Mouse (Mus musculus) forebrain, embryonic 10.5 days (tissue): ENCODE measurements around the gene Vmn1r59. TPM values are rescaled to one million over a fixed set of nuclear protein-coding genes. Genes with fewer than 3 reads are reported as not detected.
"Not testable (repeated sequence)": the region's sequence is repeated elsewhere in the genome, so short reads cannot be mapped to it uniquely, and the experiment has no call there.

Experiments used
- DNase-seq: peaks from one replicate; pipeline ENCODE4 v3.0.0-alpha.2; 2017; ENCODE audit warnings: low spot score; ENCODE audit errors: extremely low spot score
- H3K27ac ChIP-seq: fragments of 300-500 bp; sonication (generic); 2 replicates; pipeline ENCODE4 v1.5.1; 2016; ENCODE audit warnings: mild to moderate bottlenecking
- H3K27me3 ChIP-seq: fragments of 300-500 bp; sonication (generic); 2 replicates; pipeline ENCODE4 v1.6.1; 2016; ENCODE audit warnings: mild to moderate bottlenecking; ENCODE audit not compliant: poor library complexity, severe bottlenecking
- H3K36me3 ChIP-seq: fragments of 300-500 bp; sonication (generic); replicated peaks from 2 replicates; pipeline ENCODE4 v1.6.1; 2016; ENCODE audit warnings: mild to moderate bottlenecking, moderate library complexity
- H3K4me1 ChIP-seq: fragments of 300-500 bp; sonication (generic); 2 replicates; pipeline ENCODE4 v1.6.1; 2016
- H3K4me3 ChIP-seq: fragments of 300-500 bp; sonication (generic); 2 replicates; pipeline ENCODE4 v1.5.1; 2016; ENCODE audit warnings: mild to moderate bottlenecking, moderate library complexity
- H3K9me3 ChIP-seq: fragments of 300-500 bp; sonication (generic); 2 replicates; pipeline ENCODE4 v1.6.1; 2016; ENCODE audit warnings: mild to moderate bottlenecking, moderate library complexity
- WGBS: fragments of 180-500 bp; shearing (Covaris S2); methylation state at CpG from one replicate; pipeline ENCODE4 v1.1.7; 2016; 5-methylcytosine and 5-hydroxymethylcytosine counted together
- polyA plus RNA-seq: library from polyadenylated mRNA; unstranded; fragments of >200 nt; fragmentation: Nextera tagmentation; extraction: Ambion mirVana; gene quantifications from 2 replicates; pipeline ENCODE4 v1.2.1, GENCODE M21; 2016

The Vmn1r59 gene
- not detected in 2 replicates for polyA plus RNA-seq

DNA sequence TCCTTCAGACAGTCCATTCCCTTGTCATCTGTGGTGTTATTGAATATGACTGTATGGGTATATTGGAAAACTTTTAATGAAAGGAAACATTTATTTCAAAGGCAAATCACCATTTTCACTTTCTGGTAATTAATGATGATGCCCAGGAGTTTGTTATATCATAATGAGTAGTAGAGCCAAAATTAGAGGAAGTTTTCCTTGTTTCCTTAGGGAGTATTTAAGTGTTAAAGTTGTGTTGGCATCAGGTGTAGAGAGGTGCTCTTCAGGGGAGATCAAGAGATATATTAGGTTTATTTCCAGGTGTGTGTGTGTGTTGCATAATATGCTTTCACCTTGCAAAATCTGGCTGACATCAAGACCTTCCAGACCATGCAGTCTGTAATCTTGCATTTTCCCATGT is at the start of gene Vmn1r59:
Gene Vmn1r59 (minus strand): TSS at position 101 of the 400 bp plus-strand sequence.
- no peaks in the 10 kb centered on the region for H3K36me3 ChIP-seq
- H3K27ac ChIP-seq = no peak within 1 kb of the TSS
- peaks cover 52% of the 10 kb centered on the region for H3K9me3 ChIP-seq
- no peaks in the 10 kb centered on the region for H3K27me3 ChIP-seq
- no peak for DNase-seq
- H3K4me3 ChIP-seq = no peak within 1 kb of the TSS
- no peaks in the 10 kb centered on the region for H3K4me1 ChIP-seq

DNA sequence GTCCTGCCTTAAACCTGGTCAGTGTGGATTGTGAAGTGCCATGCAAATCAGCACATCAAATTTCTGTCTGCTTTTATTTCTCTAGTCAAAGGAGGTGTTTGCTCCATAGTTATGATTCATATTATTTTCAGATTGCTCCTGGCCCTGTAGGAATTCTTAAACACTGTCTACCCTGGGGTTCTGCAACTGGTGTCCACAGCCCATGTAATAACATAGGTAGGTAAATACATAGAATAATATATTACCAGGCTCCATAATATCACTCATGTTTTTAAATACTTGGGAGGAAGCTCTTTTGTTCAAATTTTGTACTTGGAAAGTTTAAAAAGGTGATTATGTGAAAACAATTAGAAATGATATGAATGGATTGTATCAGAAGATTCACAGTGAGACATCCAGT is 37.3 kb upstream of the Vmn1r59 start, which contains the start of gene Vmn2r28:
Gene Vmn2r28 (minus strand): TSS at position 101 of the 400 bp plus-strand sequence.
- H3K27me3 ChIP-seq, H3K36me3 ChIP-seq, H3K27ac ChIP-seq, H3K4me3 ChIP-seq, H3K9me3 ChIP-seq, DNase-seq, H3K4me1 ChIP-seq: not testable (repeated sequence)

DNA sequence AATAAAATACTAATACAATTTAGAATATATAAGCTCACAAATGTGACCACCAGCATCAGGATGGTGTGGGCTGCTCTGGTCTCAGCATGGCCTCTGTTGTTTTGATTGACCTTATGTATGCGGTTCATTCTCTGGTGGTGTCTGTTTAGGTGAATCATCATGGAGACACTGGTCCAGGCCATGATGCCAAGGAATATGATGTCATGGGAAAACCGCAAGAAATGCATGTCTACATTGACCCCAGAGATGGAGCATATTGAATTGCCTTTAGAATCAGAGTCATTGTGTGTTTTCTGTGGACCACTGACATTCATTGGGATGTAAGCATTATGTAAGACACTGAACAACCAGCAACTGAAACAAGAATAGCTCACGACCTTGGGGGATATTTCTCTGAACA is 2.6 kb downstream of the Vmn1r59 start:
- H3K27ac ChIP-seq, H3K36me3 ChIP-seq, DNase-seq, H3K4me3 ChIP-seq, H3K4me1 ChIP-seq, H3K27me3 ChIP-seq: not testable (repeated sequence)
- WGBS = 73% methylated on average over 3 of the region's 3 CpGs
- H3K9me3 ChIP-seq = peaks cover 63% of the 10 kb centered on the region

DNA sequence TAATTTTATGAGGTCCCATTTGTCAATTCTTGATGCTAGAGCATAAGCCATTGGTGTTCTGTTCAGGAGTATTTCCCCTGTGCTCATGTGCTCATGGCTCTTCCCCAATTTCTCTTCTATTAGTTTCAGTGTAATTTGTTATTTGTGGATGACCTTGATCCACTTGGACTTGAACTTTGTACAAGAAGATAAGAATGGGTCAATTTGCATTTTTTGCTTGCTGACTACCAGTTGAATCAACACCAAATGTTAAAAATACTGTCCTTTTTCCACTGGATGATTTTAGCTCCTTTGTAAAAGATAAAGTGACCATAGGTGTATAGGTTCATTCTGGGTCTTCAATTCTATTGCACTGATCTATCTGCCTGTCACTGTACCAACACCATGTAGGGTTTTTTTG is 7.9 kb downstream of the Vmn1r59 start:
- no peak overlapping the region for H3K27ac ChIP-seq
- H3K9me3 ChIP-seq = peaks cover 40% of the 10 kb centered on the region
- no peaks in the 10 kb centered on the region for H3K4me1 ChIP-seq
- H3K36me3 ChIP-seq = no peaks in the 10 kb centered on the region
- H3K4me3 ChIP-seq = no peak overlapping the region
- DNase-seq = no peak
- no peaks in the 10 kb centered on the region for H3K27me3 ChIP-seq

DNA sequence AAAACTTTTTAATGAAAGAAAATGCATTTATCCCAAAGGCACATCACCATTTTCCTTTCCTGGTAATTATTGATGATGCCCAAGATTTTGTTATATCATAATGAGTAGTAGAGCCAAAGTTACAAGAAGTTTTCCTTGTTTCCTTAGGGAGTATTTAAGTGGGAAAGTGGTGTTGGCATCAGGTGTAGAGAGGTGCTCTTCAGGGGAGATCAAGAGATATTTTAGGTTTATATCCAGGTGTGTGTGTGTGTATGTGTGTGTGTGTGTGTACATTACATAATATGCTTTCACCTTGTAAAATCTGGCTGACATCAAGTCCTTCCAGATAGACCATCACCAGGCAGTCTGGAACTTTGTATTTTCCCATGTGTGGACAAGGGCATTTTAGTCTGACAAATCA is 43.3 kb downstream of the Vmn1r59 start, which contains the start of gene Vmn1r58:
Gene Vmn1r58 (minus strand): TSS at position 101 of the 400 bp plus-strand sequence.
- H3K4me3 ChIP-seq, DNase-seq: not testable (repeated sequence)

DNA sequence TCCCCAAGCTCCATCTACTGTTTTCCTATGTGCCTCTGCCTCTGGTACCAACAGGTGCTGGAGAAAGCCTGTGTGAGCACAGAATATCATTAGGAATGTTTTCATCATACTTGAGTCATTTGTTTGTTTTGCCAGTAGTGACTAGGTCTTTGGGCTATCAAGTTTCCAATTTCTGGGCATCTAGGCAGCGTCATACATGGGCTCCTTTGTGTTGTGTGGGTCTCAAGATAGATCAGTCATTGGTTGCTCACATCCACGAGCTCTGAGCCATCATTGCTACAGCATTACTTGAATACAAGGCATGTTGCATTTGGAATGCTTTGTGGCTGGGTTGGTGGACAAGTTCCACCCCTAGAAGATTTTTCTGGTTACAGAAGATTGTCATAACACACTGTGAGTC is 50.4 kb downstream of the Vmn1r59 start:
- H3K27ac ChIP-seq = no peak overlapping the region
- no peaks in the 10 kb centered on the region for H3K36me3 ChIP-seq
- no peak overlapping the region for H3K4me3 ChIP-seq
- no peaks in the 10 kb centered on the region for H3K4me1 ChIP-seq
- H3K9me3 ChIP-seq = peaks cover 61% of the 10 kb centered on the region
- WGBS = 42% methylated on average over 2 of the region's 2 CpGs
- DNase-seq = no peak
- no peaks in the 10 kb centered on the region for H3K27me3 ChIP-seq

More for the DNA sequence above, 43.3 kb downstream of the Vmn1r59 start, which contains the start of gene Vmn1r58:
- not testable (repeated sequence) for H3K36me3 ChIP-seq, H3K27ac ChIP-seq, H3K4me1 ChIP-seq, H3K27me3 ChIP-seq
- peaks cover 23% of the 10 kb centered on the region for H3K9me3 ChIP-seq

Other genes starting within 250 kb of the Vmn1r59 start
- not detected in 2 replicates for gene Vmn1r57, start 238.3 kb downstream of the Vmn1r59 start, polyA plus RNA-seq
- not detected in 2 replicates for gene Gm5065, start 106.2 kb downstream of the Vmn1r59 start, polyA plus RNA-seq
- not detected in 2 replicates for gene Nlrp2, start 105.7 kb downstream of the Vmn1r59 start, polyA plus RNA-seq
- gene Vmn1r58, start 43.4 kb downstream of the Vmn1r59 start, polyA plus RNA-seq = not detected in 2 replicates
- gene Vmn2r28, start 37.2 kb upstream of the Vmn1r59 start, polyA plus RNA-seq = not detected in 2 replicates
- not detected in 2 replicates for gene Vmn1r60, start 90.5 kb upstream of the Vmn1r59 start, polyA plus RNA-seq
- not detected in 2 replicates for gene Vmn1r61, start 156.5 kb upstream of the Vmn1r59 start, polyA plus RNA-seq
- gene Vmn1r62, start 216.9 kb upstream of the Vmn1r59 start, polyA plus RNA-seq = not detected in 2 replicates